Mouse (Mus musculus) central nervous system, embryonic 18 days (tissue): ENCODE measurements around the gene Olfr198. TPM values are rescaled to one million over a fixed set of nuclear protein-coding genes. Genes with fewer than 3 reads are reported as not detected.

Experiments
- polyA plus RNA-seq: library from polyadenylated mRNA; depleted of rRNA; stranded (reverse); fragments of >200 nt; gene quantifications from 2 replicates; pipeline ENCODE4 v1.2.3, GENCODE M21; 2012; rRNA removed

The Olfr198 gene
- polyA plus RNA-seq, result not detected in 2 replicates

DNA sequence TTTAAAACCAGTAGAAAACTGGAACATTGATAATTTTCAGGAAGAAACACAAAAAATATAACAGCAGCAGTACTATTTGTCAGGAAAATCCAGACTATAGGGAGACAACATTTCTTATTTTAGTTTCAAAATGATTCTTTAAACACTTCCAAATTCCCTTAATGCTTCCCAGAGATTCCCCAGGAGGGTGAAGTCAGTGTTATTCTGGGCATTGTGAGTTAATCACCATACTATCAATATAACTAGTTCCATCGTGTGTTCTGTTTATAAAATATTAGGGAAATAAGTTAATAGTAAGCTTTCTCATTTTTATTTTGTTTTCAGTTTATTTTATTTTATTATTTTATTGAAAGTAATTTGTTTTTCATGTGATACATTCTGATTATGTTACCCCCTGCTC, at the start of gene Olfr198:
Olfr198 (minus strand) TSS at position 101 of the 400 bp plus-strand sequence.

GRCm38 (mm10) chr16:59219667-59220066, 16.3 kb upstream of the Olfr198 start, which contains the start of gene Olfr199:
Gene Olfr199, minus strand, starts transcription at chr16:59219767.

DNA sequence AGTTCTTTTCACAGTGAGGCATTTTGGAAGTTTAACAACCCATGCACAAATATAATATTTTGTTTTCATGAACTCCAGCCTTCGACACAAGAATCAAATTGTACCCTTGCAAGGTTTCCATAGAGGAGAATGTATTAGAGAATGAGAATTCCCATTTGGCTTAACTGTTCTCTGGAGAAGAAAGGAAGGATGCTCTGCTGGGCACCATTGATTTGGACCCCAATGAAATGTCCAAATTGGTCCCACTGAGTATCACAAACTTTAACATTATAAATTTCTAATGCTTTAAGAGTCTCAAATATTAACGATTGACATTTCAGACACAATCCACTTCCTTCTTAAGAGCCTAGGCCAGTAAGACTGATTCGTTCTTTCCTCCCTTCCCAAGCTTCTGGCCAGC, 33.0 kb downstream of the Olfr198 start, which contains the start of gene Olfr196:
Olfr196 (minus strand) TSS at position 101 of the 400 bp plus-strand sequence.

Other genes starting within 250 kb of the Olfr198 start
- not detected in 2 replicates for gene Olfr183, start 208.2 kb downstream of the Olfr198 start, polyA plus RNA-seq
- not detected in 2 replicates for gene Olfr186, start 173.2 kb downstream of the Olfr198 start, polyA plus RNA-seq
- not detected in 2 replicates for gene Olfr187, start 163.8 kb downstream of the Olfr198 start, polyA plus RNA-seq
- gene Olfr190, start 125.5 kb downstream of the Olfr198 start, polyA plus RNA-seq, result not detected in 2 replicates
- gene Olfr191, start 113.7 kb downstream of the Olfr198 start, polyA plus RNA-seq, result not detected in 2 replicates
- gene Olfr193, start 91.7 kb downstream of the Olfr198 start, polyA plus RNA-seq, result not detected in 2 replicates
- gene Olfr194, start 82.5 kb downstream of the Olfr198 start, polyA plus RNA-seq, result not detected in 2 replicates
- not detected in 2 replicates for gene Olfr195, start 56.5 kb downstream of the Olfr198 start, polyA plus RNA-seq
- not detected in 2 replicates for gene Olfr196, start 33.1 kb downstream of the Olfr198 start, polyA plus RNA-seq
- not detected in 2 replicates for gene Olfr199, start 16.2 kb upstream of the Olfr198 start, polyA plus RNA-seq
- 0.01 TPM in 1 of 2 replicates, not detected in the other for gene Olfr201, start 69.1 kb upstream of the Olfr198 start, polyA plus RNA-seq
- not detected in 2 replicates for gene Olfr202, start 83.3 kb upstream of the Olfr198 start, polyA plus RNA-seq
- not detected in 2 replicates for gene Olfr203, start 95.3 kb upstream of the Olfr198 start, polyA plus RNA-seq
- gene Olfr204, start 114.7 kb upstream of the Olfr198 start, polyA plus RNA-seq, result not detected in 2 replicates
- not detected in 2 replicates for gene Olfr205, start 127.6 kb upstream of the Olfr198 start, polyA plus RNA-seq
- gene Olfr206, start 145.7 kb upstream of the Olfr198 start, polyA plus RNA-seq, result not detected in 2 replicates
- not detected in 2 replicates for gene Olfr209, start 160.5 kb upstream of the Olfr198 start, polyA plus RNA-seq
- gene Gabrr3, start 203.8 kb upstream of the Olfr198 start, polyA plus RNA-seq, result 0.03 and 0.05 TPM in 2 replicates